Mouse (Mus musculus): ENCODE data around the gene Pxk. TPM values are rescaled to one million over a fixed set of nuclear protein-coding genes. Genes with fewer than 3 reads are reported as not detected.

Gene Pxk
- polyA plus RNA-seq (2011; ENCODE audit: insufficient read depth, insufficient read length, low replicate concordance, missing spikeins): 7.1 and 21.9 TPM in 2 replicates

DNA sequence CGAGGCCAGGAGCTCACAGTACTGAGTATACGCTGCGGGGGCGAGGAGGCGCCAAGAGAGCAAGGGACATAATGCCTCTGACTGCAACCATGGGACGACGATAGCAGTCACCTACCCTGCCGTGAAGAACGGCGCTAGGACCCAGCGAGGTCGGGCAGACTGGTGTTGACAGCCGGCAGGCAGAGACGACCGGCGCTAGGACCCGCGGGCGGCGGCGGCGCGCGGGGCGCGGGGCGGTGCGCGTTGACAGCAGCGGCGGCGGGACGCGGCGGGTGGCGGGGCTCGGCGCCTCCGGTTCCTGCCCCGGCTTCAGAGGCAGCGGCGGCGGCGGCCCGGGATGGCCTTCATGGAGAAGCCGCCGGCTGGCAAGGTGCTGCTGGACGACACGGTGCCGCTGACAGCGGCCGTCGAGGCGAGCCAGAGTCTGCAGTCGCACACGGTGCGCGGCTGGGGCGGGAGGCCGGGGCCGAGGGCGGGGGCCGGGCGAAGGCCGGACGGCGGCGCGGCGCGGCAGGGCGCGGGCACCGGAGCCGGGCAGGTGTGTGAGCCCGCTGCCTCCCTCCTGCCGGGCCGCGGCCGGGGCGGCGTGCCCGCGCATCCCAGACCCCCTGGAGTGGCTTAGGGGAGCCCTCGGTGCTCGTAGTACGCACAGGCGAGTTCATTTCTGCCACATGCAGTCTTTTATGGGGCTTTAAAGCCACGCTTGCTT, at the start of gene Pxk:
Gene Pxk (plus strand): TSS at position 234 of the 709 bp plus-strand sequence.
- Histone ChIP-seq H3K4me3 (replicated peaks; ENCODE audit: control insufficient read depth, low read depth, low read length) (peak within 1 kb of the TSS; percentile 78), H3K4me1 (ENCODE audit: control insufficient read depth, insufficient read depth, low read length) (peaks cover 3% of the 10 kb centered on the region), H3K27ac (ENCODE audit: control insufficient read depth, insufficient read depth, low read depth, low read length, poor library complexity) (peak within 1 kb of the TSS; percentile 90)
- TF ChIP-seq POLR2A (IDR thresholded peaks at IDR 0.05; ENCODE audit: borderline replicate concordance, control insufficient read depth, low read depth, low read length): peak; percentile 58; the same call in 1 of the 2 replicates
- TF ChIP-seq CTCF (IDR thresholded peaks at IDR 0.05; ENCODE audit: control insufficient read depth, insufficient read depth, low read length): no peak
- WGBS: 2% methylated on average over 89 of the region's 89 CpGs

DNA sequence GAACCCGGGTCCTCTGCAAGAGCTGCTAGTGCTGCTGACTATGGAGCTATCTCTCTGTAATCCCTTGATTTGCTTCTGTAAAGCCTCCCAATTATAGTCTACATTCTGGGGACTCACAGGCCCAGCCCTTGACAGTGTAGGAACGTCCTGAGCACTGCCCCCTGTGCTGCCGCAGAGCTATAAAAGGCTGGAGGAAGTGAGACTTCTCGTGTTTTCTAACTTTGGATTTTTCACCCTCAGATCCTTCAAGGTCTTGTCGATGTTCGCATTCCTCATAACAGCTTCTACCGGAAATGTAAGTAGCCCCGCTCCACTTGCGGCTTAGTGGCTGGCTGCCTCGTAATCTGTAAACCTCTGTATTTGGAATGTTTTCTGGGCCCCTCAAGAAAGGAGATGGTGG, 48.7 kb upstream of the Pxk start:
- WGBS: 76% methylated on average over 10 of the region's 10 CpGs
- no peak overlapping the region for H3K4me3 ChIP-seq (replicated peaks; ENCODE audit: control insufficient read depth, low read depth, low read length)
- no peak overlapping the region for H3K27ac ChIP-seq (ENCODE audit: control insufficient read depth, insufficient read depth, low read depth, low read length, poor library complexity)
- no peaks in the 10 kb centered on the region for H3K4me1 ChIP-seq (ENCODE audit: control insufficient read depth, insufficient read depth, low read length)
- TF ChIP-seq CTCF (IDR thresholded peaks at IDR 0.05; ENCODE audit: control insufficient read depth, insufficient read depth, low read length) (no peak), POLR2A (IDR thresholded peaks at IDR 0.05; ENCODE audit: borderline replicate concordance, control insufficient read depth, low read depth, low read length) (no peak)

DNA sequence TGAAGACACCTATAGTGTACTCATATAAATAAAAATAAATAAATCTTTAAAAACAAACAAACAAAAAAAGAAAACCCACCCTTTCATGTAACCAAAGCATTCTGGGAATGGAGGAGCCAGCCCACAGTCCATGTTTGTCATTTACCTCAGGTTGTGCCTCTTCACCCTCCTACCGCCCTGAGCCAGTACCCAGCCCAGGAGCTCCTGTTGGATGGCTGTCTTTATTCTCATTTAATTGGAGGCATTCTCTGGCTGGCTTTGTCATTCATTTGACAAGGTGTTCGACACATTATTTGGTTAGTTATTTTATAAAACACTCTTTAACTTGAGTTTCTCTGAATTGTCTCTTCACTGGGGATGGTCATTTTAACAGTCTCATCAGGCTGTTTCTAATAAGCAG, 46.1 kb upstream of the Pxk start:
- WGBS: 90% methylated on average over 2 of the region's 2 CpGs
- Histone ChIP-seq H3K4me3 (replicated peaks; ENCODE audit: control insufficient read depth, low read depth, low read length) (no peak overlapping the region), H3K27ac (ENCODE audit: control insufficient read depth, insufficient read depth, low read depth, low read length, poor library complexity) (no peak overlapping the region), H3K4me1 (ENCODE audit: control insufficient read depth, insufficient read depth, low read length) (no peaks in the 10 kb centered on the region)
- no peak for TF ChIP-seq CTCF (IDR thresholded peaks at IDR 0.05; ENCODE audit: control insufficient read depth, insufficient read depth, low read length)
- no peak for TF ChIP-seq POLR2A (IDR thresholded peaks at IDR 0.05; ENCODE audit: borderline replicate concordance, control insufficient read depth, low read depth, low read length)

- TF ChIP-seq POLR2A (IDR thresholded peaks at IDR 0.05; ENCODE audit: borderline replicate concordance, control insufficient read depth, low read depth, low read length): no peak
- TF ChIP-seq CTCF (IDR thresholded peaks at IDR 0.05; ENCODE audit: control insufficient read depth, insufficient read depth, low read length): no peak
- 95% methylated on average over 7 of the region's 7 CpGs for WGBS
- Histone ChIP-seq H3K4me3 (replicated peaks; ENCODE audit: control insufficient read depth, low read depth, low read length) (no peak overlapping the region), H3K27ac (ENCODE audit: control insufficient read depth, insufficient read depth, low read depth, low read length, poor library complexity) (no peak overlapping the region), H3K4me1 (ENCODE audit: control insufficient read depth, insufficient read depth, low read length) (no peaks in the 10 kb centered on the region)
Observed at GRCm38 (mm10) chr14:8052661-8053060, 45.4 kb upstream of the Pxk start.

- Histone ChIP-seq H3K4me1 (ENCODE audit: control insufficient read depth, insufficient read depth, low read length) (no peaks in the 10 kb centered on the region), H3K27ac (ENCODE audit: control insufficient read depth, insufficient read depth, low read depth, low read length, poor library complexity) (no peak overlapping the region), H3K4me3 (replicated peaks; ENCODE audit: control insufficient read depth, low read depth, low read length) (no peak overlapping the region)
- TF ChIP-seq CTCF (IDR thresholded peaks at IDR 0.05; ENCODE audit: control insufficient read depth, insufficient read depth, low read length) (no peak), POLR2A (IDR thresholded peaks at IDR 0.05; ENCODE audit: borderline replicate concordance, control insufficient read depth, low read depth, low read length) (no peak)
- WGBS: 84% methylated on average over 17 of the region's 17 CpGs
Observed at GRCm38 (mm10) chr14:8054310-8055102, 43.5 kb upstream of the Pxk start.

DNA sequence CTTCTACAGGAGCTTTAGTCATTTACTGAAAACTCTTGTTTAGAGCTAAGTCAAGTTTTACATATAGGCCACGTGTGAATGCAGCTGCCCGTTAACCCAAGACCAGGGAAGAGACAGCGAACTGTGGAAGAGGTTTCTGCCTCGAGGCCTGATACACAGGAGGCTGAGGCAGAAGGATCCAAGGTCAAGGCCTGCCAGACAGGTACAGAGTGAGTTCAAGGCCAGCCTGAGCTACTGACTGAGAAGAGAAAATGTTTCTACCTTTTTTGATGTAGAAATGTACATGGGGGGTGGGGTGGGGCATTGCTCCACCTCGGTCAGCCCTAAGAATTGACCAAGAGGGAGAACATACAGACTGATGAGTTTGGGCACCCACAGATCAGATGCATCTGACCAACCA, 41.9 kb upstream of the Pxk start:
- 82% methylated on average over 5 of the region's 5 CpGs for WGBS

GRCm38 (mm10) chr14:8059938-8060337, 38.1 kb upstream of the Pxk start:
- 90% methylated on average over 7 of the region's 7 CpGs for WGBS
- TF ChIP-seq CTCF (IDR thresholded peaks at IDR 0.05; ENCODE audit: control insufficient read depth, insufficient read depth, low read length) (no peak), POLR2A (IDR thresholded peaks at IDR 0.05; ENCODE audit: borderline replicate concordance, control insufficient read depth, low read depth, low read length) (no peak)
- Histone ChIP-seq H3K4me1 (ENCODE audit: control insufficient read depth, insufficient read depth, low read length) (no peaks in the 10 kb centered on the region), H3K27ac (ENCODE audit: control insufficient read depth, insufficient read depth, low read depth, low read length, poor library complexity) (no peak overlapping the region), H3K4me3 (replicated peaks; ENCODE audit: control insufficient read depth, low read depth, low read length) (no peak overlapping the region)

More for the DNA sequence above, 41.9 kb upstream of the Pxk start:
- H3K4me1 ChIP-seq (ENCODE audit: control insufficient read depth, insufficient read depth, low read length): no peaks in the 10 kb centered on the region
- no peak overlapping the region for H3K27ac ChIP-seq (ENCODE audit: control insufficient read depth, insufficient read depth, low read depth, low read length, poor library complexity)
- TF ChIP-seq CTCF (IDR thresholded peaks at IDR 0.05; ENCODE audit: control insufficient read depth, insufficient read depth, low read length): no peak
- TF ChIP-seq POLR2A (IDR thresholded peaks at IDR 0.05; ENCODE audit: borderline replicate concordance, control insufficient read depth, low read depth, low read length): no peak
- H3K4me3 ChIP-seq (replicated peaks; ENCODE audit: control insufficient read depth, low read depth, low read length): no peak overlapping the region

- TF ChIP-seq POLR2A (IDR thresholded peaks at IDR 0.05; ENCODE audit: borderline replicate concordance, control insufficient read depth, low read depth, low read length) (no peak), CTCF (IDR thresholded peaks at IDR 0.05; ENCODE audit: control insufficient read depth, insufficient read depth, low read length) (no peak)
- H3K4me1 ChIP-seq (ENCODE audit: control insufficient read depth, insufficient read depth, low read length): no peaks in the 10 kb centered on the region
- WGBS: 39% methylated on average over 3 of the region's 3 CpGs
- H3K27ac ChIP-seq (ENCODE audit: control insufficient read depth, insufficient read depth, low read depth, low read length, poor library complexity): no peak overlapping the region
- no peak overlapping the region for H3K4me3 ChIP-seq (replicated peaks; ENCODE audit: control insufficient read depth, low read depth, low read length)
Observed at GRCm38 (mm10) chr14:8062076-8062475, 35.9 kb upstream of the Pxk start.
